Mouse (Mus musculus): ENCODE measurements at regions not wholly inside any gene's neighbourhood (a gene's known extent, or its start where the extent isn't known, plus 50 kb on each side); places are given as distances from the start of the nearest gene placed in this dataset.

DNA sequence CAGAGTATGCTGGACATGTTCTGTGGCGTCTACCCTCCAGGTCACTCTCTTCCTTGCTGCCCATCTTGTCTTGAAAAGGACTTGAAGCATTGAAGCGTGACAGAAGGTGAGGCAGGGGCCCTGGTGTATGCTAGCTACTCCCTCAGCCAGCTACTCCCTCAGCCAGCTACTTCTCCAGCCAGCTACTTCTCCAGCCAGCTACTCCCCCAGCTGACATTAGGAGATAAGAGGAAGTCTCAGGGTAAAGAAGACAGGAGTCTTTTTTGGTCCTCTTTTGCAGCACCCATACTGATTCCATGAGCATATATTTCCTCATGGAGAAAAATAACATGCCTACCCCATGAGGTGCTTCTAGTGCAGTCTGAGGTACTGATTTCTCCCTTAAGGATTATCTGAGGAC, 111.6 kb upstream of the Irf2bp2 start:
- no peak overlapping the region for H3K4me3 ChIP-seq (replicated peaks; ENCODE audit: low read length)
- no peaks in the 10 kb centered on the region for H3K9me3 ChIP-seq (ENCODE audit: low read length)
- H3K36me3 ChIP-seq (ENCODE audit: insufficient read depth, low read length): no peaks in the 10 kb centered on the region
- TF ChIP-seq NANOG (IDR thresholded peaks at IDR 0.05; ENCODE audit: borderline replicate concordance, low read length) (no peak), POU5F1 (IDR thresholded peaks at IDR 0.05; ENCODE audit: borderline replicate concordance, low read length) (no peak), CTCF (conservative IDR thresholded peaks at IDR 0.05; ENCODE audit: low read length) (no peak)
- 0 out of 2 replicates have a peak, but pooled peaks cover 4% of the 10 kb centered on the region for H3K27me3 ChIP-seq (ENCODE audit: insufficient read depth, low read length)
- H3K4me1 ChIP-seq (replicated peaks; ENCODE audit: low read depth, low read length): no peaks in the 10 kb centered on the region

DNA sequence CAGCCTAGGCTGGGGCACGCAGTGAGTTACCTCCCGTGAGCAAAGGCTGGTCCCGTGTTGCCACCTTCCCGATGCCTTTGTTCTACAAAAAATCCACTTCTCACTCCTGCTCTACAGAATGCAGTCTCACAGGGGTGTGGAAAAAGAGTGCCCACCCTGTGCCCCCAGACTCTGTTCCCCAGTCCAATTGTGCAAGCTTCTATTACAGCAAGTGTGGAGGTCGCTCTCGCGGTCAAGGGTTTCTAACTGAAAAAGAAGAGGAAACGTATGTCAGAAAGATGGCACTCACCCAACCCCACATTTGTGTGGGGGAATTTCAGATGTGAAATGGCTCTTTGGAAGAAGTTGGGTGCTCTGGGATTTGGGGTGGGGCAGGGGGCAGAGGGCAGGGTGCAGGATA, 110.9 kb upstream of the Irf2bp2 start:
- Histone ChIP-seq H3K36me3 (ENCODE audit: insufficient read depth, low read length) (no peaks in the 10 kb centered on the region), H3K4me3 (replicated peaks; ENCODE audit: low read length) (no peak overlapping the region), H3K9me3 (ENCODE audit: low read length) (no peaks in the 10 kb centered on the region), H3K4me1 (replicated peaks; ENCODE audit: low read depth, low read length) (no peaks in the 10 kb centered on the region), H3K27me3 (ENCODE audit: insufficient read depth, low read length) (0 out of 2 replicates have a peak, but pooled peaks cover 4% of the 10 kb centered on the region)
- TF ChIP-seq CTCF (conservative IDR thresholded peaks at IDR 0.05; ENCODE audit: low read length) (no peak), NANOG (IDR thresholded peaks at IDR 0.05; ENCODE audit: borderline replicate concordance, low read length) (no peak), POU5F1 (IDR thresholded peaks at IDR 0.05; ENCODE audit: borderline replicate concordance, low read length) (no peak)

DNA sequence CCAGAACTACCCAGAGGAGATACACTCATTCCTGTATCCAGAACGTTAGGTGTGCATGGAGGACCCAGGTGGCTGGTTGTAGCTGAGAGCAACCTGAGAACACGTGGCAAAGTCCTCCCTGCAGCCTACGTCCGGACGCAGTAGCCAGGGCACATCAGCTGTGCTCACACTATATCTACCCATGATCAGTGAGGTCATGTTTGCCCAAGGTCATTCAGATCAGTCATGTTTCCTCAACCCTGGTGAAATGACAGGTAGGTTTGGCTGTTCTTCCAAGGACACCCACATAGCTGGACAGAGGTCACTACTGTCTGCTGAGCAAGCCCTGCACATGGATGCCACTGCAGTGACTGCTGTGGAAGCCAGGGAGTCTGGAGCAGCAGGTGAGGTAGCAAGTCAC, 109.8 kb upstream of the Irf2bp2 start:
- Histone ChIP-seq H3K9me3 (ENCODE audit: low read length) (no peaks in the 10 kb centered on the region), H3K4me1 (replicated peaks; ENCODE audit: low read depth, low read length) (no peaks in the 10 kb centered on the region), H3K36me3 (ENCODE audit: insufficient read depth, low read length) (no peaks in the 10 kb centered on the region), H3K27me3 (ENCODE audit: insufficient read depth, low read length) (0 out of 2 replicates have a peak, but pooled peaks cover 4% of the 10 kb centered on the region), H3K4me3 (replicated peaks; ENCODE audit: low read length) (no peak overlapping the region)
- no peak for TF ChIP-seq POU5F1 (IDR thresholded peaks at IDR 0.05; ENCODE audit: borderline replicate concordance, low read length)
- TF ChIP-seq NANOG (IDR thresholded peaks at IDR 0.05; ENCODE audit: borderline replicate concordance, low read length): no peak
- TF ChIP-seq CTCF (conservative IDR thresholded peaks at IDR 0.05; ENCODE audit: low read length): no peak

DNA sequence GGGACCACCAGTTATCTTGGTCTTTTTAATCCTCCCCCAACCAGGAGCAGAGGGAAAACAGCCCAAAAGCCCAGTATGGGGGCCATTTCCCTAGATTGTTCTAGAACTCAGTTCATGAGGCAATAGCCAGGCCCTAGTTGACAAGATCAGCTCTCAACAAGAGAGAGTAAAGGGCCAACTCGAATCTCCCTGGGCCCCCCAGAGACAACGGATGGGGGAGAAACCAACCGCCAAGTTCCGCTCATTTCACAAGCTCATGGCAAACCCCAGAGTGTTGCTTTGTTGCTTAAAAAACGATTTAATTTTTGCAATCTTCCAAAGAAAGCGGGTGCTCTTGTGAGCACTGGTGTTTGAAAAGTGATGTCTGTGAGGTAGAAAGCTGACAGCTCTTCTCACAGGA, 108.5 kb upstream of the Irf2bp2 start:
- TF ChIP-seq NANOG (IDR thresholded peaks at IDR 0.05; ENCODE audit: borderline replicate concordance, low read length): no peak
- TF ChIP-seq POU5F1 (IDR thresholded peaks at IDR 0.05; ENCODE audit: borderline replicate concordance, low read length): no peak
- TF ChIP-seq CTCF (conservative IDR thresholded peaks at IDR 0.05; ENCODE audit: low read length): no peak
- Histone ChIP-seq H3K4me1 (replicated peaks; ENCODE audit: low read depth, low read length) (no peaks in the 10 kb centered on the region), H3K4me3 (replicated peaks; ENCODE audit: low read length) (no peak overlapping the region), H3K9me3 (ENCODE audit: low read length) (no peaks in the 10 kb centered on the region), H3K36me3 (ENCODE audit: insufficient read depth, low read length) (no peaks in the 10 kb centered on the region), H3K27me3 (ENCODE audit: insufficient read depth, low read length) (0 out of 2 replicates have a peak, but pooled peaks cover 4% of the 10 kb centered on the region)

DNA sequence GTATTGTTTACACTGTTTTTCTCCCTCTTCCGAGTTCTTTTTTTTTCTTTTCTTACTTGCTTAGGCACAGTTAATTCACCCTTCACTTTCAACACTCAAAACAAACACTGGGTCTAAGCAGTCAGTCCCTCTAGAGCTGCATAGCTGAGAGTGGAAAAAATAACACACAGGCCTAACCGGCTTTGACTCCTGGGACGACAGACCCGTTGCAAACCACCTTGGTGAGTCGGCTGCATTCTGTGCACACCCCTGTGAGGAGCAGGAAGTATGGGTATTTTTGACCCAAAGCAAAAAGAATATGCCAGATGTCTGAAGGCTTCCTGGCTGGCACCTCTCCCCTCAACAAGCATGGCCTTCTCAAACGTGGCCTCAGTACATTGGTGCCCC, 105.6 kb upstream of the Irf2bp2 start:
- H3K36me3 ChIP-seq (ENCODE audit: insufficient read depth, low read length): no peaks in the 10 kb centered on the region
- H3K4me1 ChIP-seq (replicated peaks; ENCODE audit: low read depth, low read length): no peaks in the 10 kb centered on the region
- 0 out of 2 replicates have a peak, but pooled peaks cover 4% of the 10 kb centered on the region for H3K27me3 ChIP-seq (ENCODE audit: insufficient read depth, low read length)
- no peak for TF ChIP-seq POU5F1 (IDR thresholded peaks at IDR 0.05; ENCODE audit: borderline replicate concordance, low read length)
- TF ChIP-seq NANOG (IDR thresholded peaks at IDR 0.05; ENCODE audit: borderline replicate concordance, low read length): no peak
- no peak for TF ChIP-seq CTCF (conservative IDR thresholded peaks at IDR 0.05; ENCODE audit: low read length)
- H3K4me3 ChIP-seq (replicated peaks; ENCODE audit: low read length): no peak overlapping the region
- no peaks in the 10 kb centered on the region for H3K9me3 ChIP-seq (ENCODE audit: low read length)

DNA sequence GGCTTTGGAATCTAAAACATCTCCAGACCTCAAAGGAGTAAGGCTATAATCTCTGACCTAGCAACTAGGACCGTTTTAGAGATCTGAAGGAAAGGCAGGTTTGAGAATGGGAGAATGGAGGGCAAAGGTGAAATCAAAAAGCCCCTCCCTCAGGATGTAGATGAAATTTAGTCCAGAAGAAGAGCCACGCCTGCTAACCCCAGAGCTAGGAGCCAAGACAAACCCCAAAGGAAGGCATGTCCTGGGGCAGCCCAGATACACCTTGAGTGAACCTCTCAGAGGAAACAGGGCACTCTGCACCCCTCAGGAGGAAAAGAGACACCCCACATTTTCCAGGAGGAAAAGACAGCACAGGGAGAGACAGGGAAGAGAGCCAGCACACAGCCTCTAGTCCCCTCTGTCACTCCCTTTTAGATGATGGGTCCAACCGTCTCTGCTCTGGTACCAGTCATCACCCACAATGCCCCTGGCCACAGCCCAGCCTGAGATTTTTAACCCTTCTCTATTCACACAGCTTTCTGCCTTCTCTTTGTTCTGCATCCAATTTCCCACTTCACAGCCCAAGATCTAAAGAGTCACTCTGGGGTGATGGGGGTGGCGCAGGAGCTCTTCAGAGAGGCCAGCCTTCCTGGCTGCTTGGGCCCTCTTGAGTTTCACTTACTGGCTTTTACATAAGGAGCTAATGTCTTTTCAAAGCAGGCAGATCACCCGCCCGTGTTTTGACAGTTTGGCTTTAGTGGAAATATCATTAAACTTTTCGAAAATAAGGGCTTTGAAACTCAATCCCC, 105.0 kb upstream of the Irf2bp2 start:
- Histone ChIP-seq H3K27me3 (ENCODE audit: insufficient read depth, low read length) (0 out of 2 replicates have a peak, but pooled peaks cover 4% of the 10 kb centered on the region), H3K4me1 (replicated peaks; ENCODE audit: low read depth, low read length) (no peaks in the 10 kb centered on the region), H3K4me3 (replicated peaks; ENCODE audit: low read length) (no peak overlapping the region), H3K9me3 (ENCODE audit: low read length) (no peaks in the 10 kb centered on the region), H3K36me3 (ENCODE audit: insufficient read depth, low read length) (no peaks in the 10 kb centered on the region)
- TF ChIP-seq CTCF (conservative IDR thresholded peaks at IDR 0.05; ENCODE audit: low read length) (no peak), POU5F1 (IDR thresholded peaks at IDR 0.05; ENCODE audit: borderline replicate concordance, low read length) (no peak), NANOG (IDR thresholded peaks at IDR 0.05; ENCODE audit: borderline replicate concordance, low read length) (no peak)

DNA sequence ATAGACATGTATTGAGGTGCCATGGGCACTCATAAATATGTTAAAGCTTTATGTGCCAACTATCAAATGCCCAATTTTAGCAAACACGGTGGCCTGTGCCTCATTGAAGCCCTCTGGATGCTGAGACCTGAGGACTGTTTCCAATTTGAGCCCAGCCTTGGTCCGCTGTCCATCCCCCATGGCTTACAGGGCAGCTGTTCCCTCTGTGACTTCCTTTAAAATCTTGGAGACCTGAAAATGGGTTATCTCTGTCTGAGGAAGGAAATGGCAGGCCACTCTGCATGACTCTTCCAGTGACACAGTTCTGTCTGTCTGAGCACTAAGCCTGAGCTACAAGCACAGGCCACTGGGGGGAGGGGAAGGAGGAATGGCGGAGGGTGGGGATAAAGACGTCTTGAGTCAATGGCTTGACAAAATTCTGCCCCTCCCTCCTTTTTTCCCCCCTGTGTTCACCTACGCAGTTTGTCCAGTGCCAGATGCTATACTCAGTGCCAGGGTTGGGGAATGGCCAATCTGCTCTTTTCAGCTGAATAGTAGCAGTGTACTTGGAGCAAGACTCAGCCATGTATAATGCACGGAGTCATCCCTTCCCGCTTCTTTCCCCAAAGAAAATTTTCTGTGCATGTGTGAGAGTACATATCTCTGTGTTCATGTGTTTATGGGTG, 102.7 kb upstream of the Irf2bp2 start:
- TF ChIP-seq POU5F1 (IDR thresholded peaks at IDR 0.05; ENCODE audit: borderline replicate concordance, low read length): no peak
- TF ChIP-seq NANOG (IDR thresholded peaks at IDR 0.05; ENCODE audit: borderline replicate concordance, low read length): no peak
- TF ChIP-seq CTCF (conservative IDR thresholded peaks at IDR 0.05; ENCODE audit: low read length): no peak
- no peaks in the 10 kb centered on the region for H3K4me1 ChIP-seq (replicated peaks; ENCODE audit: low read depth, low read length)
- no peak overlapping the region for H3K4me3 ChIP-seq (replicated peaks; ENCODE audit: low read length)
- no peaks in the 10 kb centered on the region for H3K9me3 ChIP-seq (ENCODE audit: low read length)
- H3K27me3 ChIP-seq (ENCODE audit: insufficient read depth, low read length): no peaks in the 10 kb centered on the region
- H3K36me3 ChIP-seq (ENCODE audit: insufficient read depth, low read length): no peaks in the 10 kb centered on the region

DNA sequence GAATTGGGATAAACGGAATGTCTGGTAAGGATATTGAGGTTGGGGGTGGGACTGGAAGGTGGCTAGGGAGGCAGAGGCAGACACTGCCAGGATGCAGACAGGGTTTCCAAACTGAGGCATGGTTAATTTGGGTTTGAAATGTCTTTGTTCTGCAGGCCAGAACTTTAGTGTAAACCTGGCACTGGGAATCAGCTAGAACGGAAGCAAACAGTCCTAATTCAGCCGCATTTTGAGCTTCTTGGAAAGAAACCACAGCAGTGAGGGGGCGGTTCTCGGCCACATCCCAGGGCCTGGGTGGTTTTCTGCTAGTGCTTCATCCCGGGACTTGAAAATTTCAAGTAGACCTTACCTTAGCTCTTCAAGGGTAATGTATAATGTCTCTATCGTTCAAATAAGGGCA, 100.6 kb upstream of the Irf2bp2 start:
- Histone ChIP-seq H3K36me3 (ENCODE audit: insufficient read depth, low read length) (no peaks in the 10 kb centered on the region), H3K27me3 (ENCODE audit: insufficient read depth, low read length) (no peaks in the 10 kb centered on the region), H3K4me3 (replicated peaks; ENCODE audit: low read length) (no peak overlapping the region), H3K9me3 (ENCODE audit: low read length) (no peaks in the 10 kb centered on the region), H3K4me1 (replicated peaks; ENCODE audit: low read depth, low read length) (no peaks in the 10 kb centered on the region)
- TF ChIP-seq CTCF (conservative IDR thresholded peaks at IDR 0.05; ENCODE audit: low read length): no peak
- no peak for TF ChIP-seq POU5F1 (IDR thresholded peaks at IDR 0.05; ENCODE audit: borderline replicate concordance, low read length)
- no peak for TF ChIP-seq NANOG (IDR thresholded peaks at IDR 0.05; ENCODE audit: borderline replicate concordance, low read length)

All from E14TG2a.4 (cell line).